Mouse (Mus musculus) lung, embryonic 15.5 days (tissue): ENCODE data around the gene Snx30. TPM values are rescaled to one million over a fixed set of nuclear protein-coding genes. Genes with fewer than 3 reads are reported as not detected.

ENCODE experiments used
- ATAC-seq: fragments of 200-750 bp; cut with Nextera tagmentation; 2 replicates; pipeline ENCODE4 v1.8.0; 2017; ENCODE audit warnings: moderate number of reproducible peaks, borderline replicate concordance; ENCODE audit not compliant: low FRiP score, low TSS enrichment; ENCODE audit errors: extremely low read depth
- H3K27ac ChIP-seq: fragments of 300-500 bp; sonication (generic); 2 replicates; pipeline ENCODE4 v1.5.1; 2015; ENCODE audit warnings: moderate library complexity, mild to moderate bottlenecking, inconsistent platforms
- H3K27me3 ChIP-seq: fragments of 300-500 bp; sonication (generic); 2 replicates; pipeline ENCODE4 v1.6.1; 2015; ENCODE audit warnings: inconsistent platforms
- H3K36me3 ChIP-seq: fragments of 300-500 bp; sonication (generic); 2 replicates; pipeline ENCODE4 v1.6.1; 2015; ENCODE audit warnings: inconsistent platforms
- H3K4me1 ChIP-seq: fragments of 300-500 bp; sonication (generic); 2 replicates; pipeline ENCODE4 v1.6.1; 2015; ENCODE audit warnings: inconsistent platforms
- H3K4me2 ChIP-seq: fragments of 300-500 bp; sonication (generic); 2 replicates; pipeline ENCODE4 v1.6.1; 2015; ENCODE audit warnings: inconsistent platforms, mild to moderate bottlenecking, moderate library complexity
- H3K4me3 ChIP-seq: fragments of 300-500 bp; sonication (generic); 2 replicates; pipeline ENCODE4 v1.5.1; 2015; ENCODE audit warnings: mild to moderate bottlenecking, inconsistent platforms
- H3K9ac ChIP-seq: fragments of 300-500 bp; sonication (generic); 2 replicates; pipeline ENCODE4 v1.6.1; 2015; ENCODE audit warnings: inconsistent platforms
- H3K9me3 ChIP-seq: fragments of 300-500 bp; sonication (generic); 2 replicates; pipeline ENCODE4 v1.6.1; 2016; ENCODE audit warnings: inconsistent platforms
- WGBS: fragments of 180-500 bp; shearing (Covaris S2); methylation state at CpG from one replicate; pipeline ENCODE4 v1.1.7; 2015; 5-methylcytosine and 5-hydroxymethylcytosine counted together
- polyA plus RNA-seq: library from polyadenylated mRNA; unstranded; fragments of >200 nt; fragmentation: Nextera tagmentation; extraction: Ambion mirVana; gene quantifications from 2 replicates; pipeline ENCODE4 v1.2.1, GENCODE M21; 2015

The Snx30 gene
- polyA plus RNA-seq, 1 experiment from 2014 or later, result 10.0 TPM

DNA sequence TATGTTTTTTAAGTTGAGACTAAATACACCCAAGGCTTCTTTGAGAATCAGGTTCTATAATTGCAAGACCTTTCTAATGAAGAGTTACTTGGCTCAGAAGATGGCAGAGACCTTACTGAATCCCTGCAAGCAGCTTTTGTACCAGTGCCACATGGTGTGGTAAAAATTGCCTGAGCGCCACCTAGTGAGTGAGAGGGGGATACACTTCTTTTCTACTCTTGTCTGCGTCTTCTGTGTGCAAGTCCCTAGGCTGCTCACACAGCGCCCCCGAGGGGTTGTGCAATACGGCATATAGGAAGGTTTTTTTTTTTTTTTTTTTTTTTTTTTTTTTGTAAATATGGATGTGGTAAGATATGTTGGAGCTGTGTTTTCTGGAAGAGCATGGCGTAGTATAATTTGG lies 122.7 kb downstream of the Snx30 start:
- Histone ChIP-seq H3K4me2 (no peak overlapping the region), H3K27ac (no peak overlapping the region), H3K4me3 (no peak overlapping the region), H3K36me3 (no peaks in the 10 kb centered on the region), H3K9me3 (no peaks in the 10 kb centered on the region), H3K27me3 (no peaks in the 10 kb centered on the region), H3K9ac (no peak overlapping the region), H3K4me1 (no peaks in the 10 kb centered on the region)
- 23% methylated on average over 6 of the region's 6 CpGs for WGBS
- peak; percentile 52; the same call in 1 of the 2 replicates for ATAC-seq

DNA sequence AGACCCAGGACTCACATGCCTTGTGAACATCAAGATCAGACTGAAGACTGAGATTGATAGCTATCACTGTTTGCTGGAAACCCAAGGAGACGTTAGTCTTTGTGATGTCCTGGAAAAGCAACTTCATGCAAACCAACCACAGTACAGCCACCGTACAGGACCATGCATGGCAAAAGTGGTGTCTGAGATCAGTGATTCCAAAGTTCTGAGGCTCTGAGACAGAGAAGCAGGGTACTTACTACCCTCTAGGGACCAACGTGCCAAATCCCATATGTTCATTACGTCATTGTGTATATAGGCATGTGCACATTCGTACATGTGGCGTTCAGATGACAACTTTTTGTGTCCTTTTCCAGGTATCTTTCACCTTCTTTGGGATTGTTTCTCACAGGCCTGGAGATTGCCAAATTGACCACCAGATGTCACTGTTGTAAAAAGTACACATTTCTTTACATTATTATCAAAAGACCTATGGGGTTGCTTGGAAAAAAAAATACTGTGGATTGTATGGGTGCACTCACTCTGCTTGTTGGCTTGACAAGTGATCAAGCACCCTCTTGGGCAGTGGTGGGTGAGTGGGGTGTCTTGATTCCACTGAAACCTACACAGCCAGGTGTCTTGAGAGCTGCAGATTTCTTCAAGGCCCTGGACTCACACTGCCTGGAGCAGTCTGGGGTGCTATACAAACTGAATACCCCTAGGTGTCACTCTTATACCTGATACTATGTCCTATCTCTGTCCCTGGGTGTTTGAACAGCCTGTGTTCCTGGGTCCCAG lies 127.1 kb downstream of the Snx30 start:
- ATAC-seq, result peak; percentile 55
- WGBS, result 55% methylated on average over 6 of the region's 6 CpGs
- Histone ChIP-seq H3K4me3 (no peak overlapping the region), H3K4me2 (no peak overlapping the region), H3K27ac (no peak overlapping the region), H3K9ac (no peak overlapping the region), H3K27me3 (no peaks in the 10 kb centered on the region), H3K9me3 (no peaks in the 10 kb centered on the region), H3K36me3 (no peaks in the 10 kb centered on the region), H3K4me1 (no peaks in the 10 kb centered on the region)

DNA sequence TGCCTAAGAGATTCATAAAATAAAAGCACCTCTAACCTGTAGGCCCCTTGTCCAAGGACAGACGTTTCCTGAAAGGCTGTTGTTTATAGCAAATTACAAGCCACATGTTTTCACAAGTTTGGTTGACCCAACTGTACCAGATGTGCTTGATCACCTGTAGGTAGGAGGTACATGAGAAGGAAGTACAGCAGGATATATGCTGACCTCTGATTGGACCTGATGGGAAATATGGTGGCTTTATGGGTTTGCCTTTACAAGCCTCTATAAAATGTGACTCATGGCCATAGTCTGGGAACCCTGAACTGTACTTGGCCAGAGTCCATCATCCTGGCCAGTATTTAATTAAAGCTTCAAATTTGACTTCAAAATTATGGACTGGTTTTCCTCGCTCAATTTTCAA lies 131.9 kb downstream of the Snx30 start:
- Histone ChIP-seq H3K9ac (no peak overlapping the region), H3K4me2 (no peak overlapping the region), H3K9me3 (no peaks in the 10 kb centered on the region), H3K27ac (no peak overlapping the region), H3K4me3 (no peak overlapping the region), H3K27me3 (no peaks in the 10 kb centered on the region), H3K36me3 (no peaks in the 10 kb centered on the region), H3K4me1 (no peaks in the 10 kb centered on the region)
- WGBS, result 45% methylated on average over 2 of the region's 2 CpGs
- no peak for ATAC-seq

Other genes with a start within 250 kb of the Snx30 start
- gene Hsdl2, start 224.3 kb upstream of the Snx30 start, polyA plus RNA-seq, result 20.7 and 22.8 TPM in 2 replicates
- gene E130308A19Rik, start 179.6 kb upstream of the Snx30 start, polyA plus RNA-seq, result 25.0 and 25.1 TPM in 2 replicates
- gene Inip, start 4.3 kb upstream of the Snx30 start, polyA plus RNA-seq, result 51.2 and 56.5 TPM in 2 replicates
- 0.70 and 3.4 TPM in 2 replicates for gene Slc46a2, start 109.2 kb downstream of the Snx30 start, polyA plus RNA-seq
- not detected in 2 replicates for gene Mup4, start 154.9 kb downstream of the Snx30 start, polyA plus RNA-seq
- gene Mup6, start 158.5 kb downstream of the Snx30 start, polyA plus RNA-seq, result not detected in 2 replicates